Mouse (Mus musculus) MEL (cell line): ENCODE measurements around the gene Yap1. TPM values are rescaled to one million over a fixed set of nuclear protein-coding genes. Genes with fewer than 3 reads are reported as not detected.

Experiments used
- DNase-seq: peaks from one replicate; pipeline ENCODE4 v3.0.0; 2011; ENCODE audit warnings: low read depth, low spot score
- H3K27ac ChIP-seq: 2 replicates; pipeline ENCODE4 v1.5.1; 2012; ENCODE audit warnings: low read depth, mild to moderate bottlenecking, control low read depth, low read length, moderate library complexity; ENCODE audit not compliant: control insufficient read depth
- H3K27me3 ChIP-seq, 2 experiments: fragments of 150-350 bp in 1 of 2; sonication (generic) in 1 of 2; 2 replicates each; pipeline ENCODE4 v1.6.1; 2012; ENCODE audit warnings: low read length in 2 of 2, mild to moderate bottlenecking in 2 of 2, improper control_type of control experiment in 1 of 2, moderate library complexity in 1 of 2; ENCODE audit not compliant: insufficient read depth in 2 of 2, control insufficient read depth in 1 of 2
- H3K36me3 ChIP-seq, 2 experiments: 2 replicates each; pipeline ENCODE4 v1.6.1; 2012 to 2014; ENCODE audit warnings: low read length in 2 of 2, improper control_type of control experiment in 1 of 2, inconsistent platforms in 1 of 2, mild to moderate bottlenecking in 1 of 2; ENCODE audit not compliant: insufficient read depth in 2 of 2, control insufficient read depth in 1 of 2
- H3K4me1 ChIP-seq, 2 experiments: fragments of 150-350 bp in 1 of 2; sonication (generic) in 1 of 2; 2 replicates each; pipeline ENCODE4 v1.6.1; 2012; ENCODE audit warnings: low read length in 2 of 2, improper control_type of control experiment in 1 of 2, mild to moderate bottlenecking in 1 of 2; ENCODE audit not compliant: insufficient read depth in 2 of 2, control insufficient read depth in 1 of 2
- H3K4me3 ChIP-seq, 2 experiments: fragments of 150-350 bp in 1 of 2; sonication (generic) in 1 of 2; 2 replicates each; pipeline ENCODE4 v1.5.1; 2012; ENCODE audit warnings: low read depth in 2 of 2, low read length in 2 of 2, mild to moderate bottlenecking in 2 of 2, moderate library complexity in 2 of 2, control low read depth in 1 of 2, improper control_type of control experiment in 1 of 2; ENCODE audit not compliant: control insufficient read depth in 1 of 2, insufficient read depth in 1 of 2
- H3K79me2 ChIP-seq: 2 replicates; pipeline ENCODE4 v1.6.1; 2012; ENCODE audit warnings: mild to moderate bottlenecking, low read length, moderate library complexity; ENCODE audit not compliant: control insufficient read depth, poor library complexity, insufficient read depth
- H3K9ac ChIP-seq: 2 replicates; pipeline ENCODE4 v1.6.1; 2012; ENCODE audit warnings: low read depth, mild to moderate bottlenecking, control low read depth, low read length, moderate library complexity; ENCODE audit not compliant: control insufficient read depth, poor library complexity, severe bottlenecking
- H3K9me3 ChIP-seq: fragments of 150-350 bp; sonication (generic); replicated peaks from 2 replicates; pipeline ENCODE4 v1.6.1; 2012; ENCODE audit warnings: mild to moderate bottlenecking, low read length, improper control_type of control experiment, moderate library complexity; ENCODE audit not compliant: insufficient read depth
- CHD1 ChIP-seq: IDR thresholded peaks from 2 replicates; pipeline ENCODE4 v1.6.1; 2012; ENCODE audit warnings: low read depth, mild to moderate bottlenecking, inconsistent platforms, low read length, improper control_type of control experiment
- CHD2 ChIP-seq: IDR thresholded peaks from 2 replicates; pipeline ENCODE4 v1.6.1; 2011; ENCODE audit warnings: low read length, improper control_type of control experiment
- E2F4 ChIP-seq: IDR thresholded peaks from 2 replicates; pipeline ENCODE4 v1.6.1; 2011; ENCODE audit warnings: low read depth, low read length, improper control_type of control experiment, borderline replicate concordance
- EP300 ChIP-seq, 2 experiments: IDR thresholded peaks; 2 replicates each; pipeline ENCODE4 v1.6.1; 2011; ENCODE audit warnings: improper control_type of control experiment in 2 of 2, low read length in 2 of 2, low read depth in 1 of 2, mild to moderate bottlenecking in 1 of 2
- GABPA ChIP-seq: IDR thresholded peaks from 2 replicates; pipeline ENCODE4 v1.6.1; 2012; ENCODE audit warnings: low read depth, mild to moderate bottlenecking, inconsistent platforms, low read length, improper control_type of control experiment, moderate library complexity
- HCFC1 ChIP-seq: IDR thresholded peaks from 2 replicates; pipeline ENCODE4 v1.6.1; 2012; ENCODE audit warnings: low read depth, mild to moderate bottlenecking, inconsistent platforms, low read length, improper control_type of control experiment, moderate library complexity
- KAT2A ChIP-seq: conservative IDR thresholded peaks from 2 replicates; pipeline ENCODE4 v1.6.1; 2012; ENCODE audit warnings: low read depth, low read length, improper control_type of control experiment, inconsistent platforms
- MAX ChIP-seq: IDR thresholded peaks from 2 replicates; pipeline ENCODE4 v1.6.1; 2011; ENCODE audit warnings: low read length, improper control_type of control experiment
- NELFE ChIP-seq: IDR thresholded peaks from 2 replicates; pipeline ENCODE4 v1.6.1; 2011; ENCODE audit warnings: low read depth, low read length, improper control_type of control experiment
- NRF1 ChIP-seq: IDR thresholded peaks from 2 replicates; pipeline ENCODE4 v1.6.1; 2014; ENCODE audit warnings: low read depth, mild to moderate bottlenecking, inconsistent platforms, low read length, improper control_type of control experiment, moderate library complexity; ENCODE audit not compliant: poor library complexity, insufficient read depth, severe bottlenecking
- POLR2A ChIP-seq, 2 experiments: IDR thresholded peaks; 2 replicates each; pipeline ENCODE4 v1.6.1; 2011 to 2012; ENCODE audit warnings: low read length in 2 of 2, mild to moderate bottlenecking in 2 of 2, control low read depth in 1 of 2, improper control_type of control experiment in 1 of 2, low read depth in 1 of 2, moderate library complexity in 1 of 2; ENCODE audit not compliant: control insufficient read depth in 1 of 2, insufficient read depth in 1 of 2, poor library complexity in 1 of 2
- POLR2AphosphoS2 ChIP-seq: IDR thresholded peaks from 2 replicates; pipeline ENCODE4 v1.6.1; 2011; ENCODE audit warnings: low read length, improper control_type of control experiment
- SIN3A ChIP-seq: IDR thresholded peaks from 2 replicates; pipeline ENCODE4 v1.6.1; 2012; ENCODE audit warnings: low read length, improper control_type of control experiment, inconsistent platforms
- SMC3 ChIP-seq: IDR thresholded peaks from 2 replicates; pipeline ENCODE4 v1.6.1; 2011; ENCODE audit warnings: low read depth, low read length, improper control_type of control experiment
- TAL1 ChIP-seq: IDR thresholded peaks from 2 replicates; pipeline ENCODE4 v1.6.1; 2012; ENCODE audit warnings: mild to moderate bottlenecking, inconsistent platforms, low read length, moderate library complexity, mixed read lengths
- TBP ChIP-seq: IDR thresholded peaks from 2 replicates; pipeline ENCODE4 v1.8.0; 2011; ENCODE audit warnings: low read depth, low read length, improper control_type of control experiment
- UBTF ChIP-seq: IDR thresholded peaks from 2 replicates; pipeline ENCODE4 v1.6.1; 2012; ENCODE audit warnings: low read depth, mild to moderate bottlenecking, inconsistent platforms, low read length, improper control_type of control experiment, moderate library complexity, borderline replicate concordance; ENCODE audit not compliant: insufficient read depth
- USF1 ChIP-seq: IDR thresholded peaks from 2 replicates; pipeline ENCODE4 v1.6.1; 2014; ENCODE audit warnings: low read depth, mild to moderate bottlenecking, inconsistent platforms, low read length, improper control_type of control experiment, moderate library complexity
- USF2 ChIP-seq, 2 experiments: IDR thresholded peaks; 2 replicates each; pipeline ENCODE4 v1.6.1; 2011 to 2012; ENCODE audit warnings: improper control_type of control experiment in 2 of 2, low read length in 2 of 2, borderline replicate concordance in 1 of 2, inconsistent platforms in 1 of 2, low read depth in 1 of 2, mild to moderate bottlenecking in 1 of 2; ENCODE audit not compliant: insufficient read depth in 1 of 2
- ZC3H11A ChIP-seq: IDR thresholded peaks from 2 replicates; pipeline ENCODE4 v1.6.1; 2012; ENCODE audit warnings: low read depth, mild to moderate bottlenecking, inconsistent platforms, low read length, improper control_type of control experiment
- ZNF384 ChIP-seq: IDR thresholded peaks from 2 replicates; pipeline ENCODE4 v1.6.1; 2012; ENCODE audit warnings: low read depth, mild to moderate bottlenecking, inconsistent platforms, low read length, improper control_type of control experiment
- polyA plus RNA-seq, 2 experiments: library from polyadenylated mRNA; stranded (reverse) in 1 of 2; unstranded in 1 of 2; fragments of >175 nt in 1 of 2; fragments of >200 nt in 1 of 2; gene quantifications; 2 replicates each; pipeline versions ENCODE4 v1.2.1 to v1.2.4; 2012; ENCODE audit warnings: low replicate concordance in 2 of 2, low read depth in 1 of 2; ENCODE audit not compliant: insufficient read length in 2 of 2, insufficient read depth in 1 of 2, missing spikeins in 1 of 2
- total RNA-seq: library from RNA; depleted of rRNA; stranded (reverse); fragments of 300-350 nt; gene quantifications from 2 replicates; pipeline ENCODE4 v1.2.3, GENCODE M21; 2012

The Yap1 gene
- total and polyA plus RNA-seq, 3 experiments, result not detected

DNA sequence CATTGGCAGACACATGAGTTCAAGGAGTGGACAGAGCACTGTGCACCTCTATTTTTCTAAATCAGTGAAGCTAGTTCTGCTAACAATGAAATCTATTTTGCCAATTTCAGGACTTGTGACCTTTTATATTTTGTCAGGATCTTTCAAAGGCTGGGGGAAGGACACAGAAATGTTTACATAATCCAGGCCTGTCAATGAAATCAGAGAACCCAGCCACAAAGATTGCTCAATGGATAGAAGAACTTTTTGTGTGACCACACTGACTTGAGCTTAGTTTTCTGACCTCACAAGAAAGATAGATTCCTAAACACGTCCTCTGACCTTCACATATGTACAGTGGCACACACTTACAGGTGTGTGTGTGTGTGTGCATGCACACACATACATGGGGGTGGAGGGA is 113.2 kb downstream of the Yap1 start:
- H3K9ac ChIP-seq, result no peak overlapping the region
- TF ChIP-seq TAL1 (no peak), SIN3A (no peak), E2F4 (no peak), SMC3 (no peak)
- no peaks in the 10 kb centered on the region for H3K4me1 ChIP-seq
- H3K27me3 ChIP-seq, result no peaks in the 10 kb centered on the region; a peak in 3 of 4 replicates
- no peaks in the 10 kb centered on the region for H3K79me2 ChIP-seq
- no peaks in the 10 kb centered on the region for H3K36me3 ChIP-seq
- H3K9me3 ChIP-seq, result no peaks in the 10 kb centered on the region
- DNase-seq, result no peak
- no peak overlapping the region for H3K4me3 ChIP-seq
- H3K27ac ChIP-seq, result no peak overlapping the region

DNA sequence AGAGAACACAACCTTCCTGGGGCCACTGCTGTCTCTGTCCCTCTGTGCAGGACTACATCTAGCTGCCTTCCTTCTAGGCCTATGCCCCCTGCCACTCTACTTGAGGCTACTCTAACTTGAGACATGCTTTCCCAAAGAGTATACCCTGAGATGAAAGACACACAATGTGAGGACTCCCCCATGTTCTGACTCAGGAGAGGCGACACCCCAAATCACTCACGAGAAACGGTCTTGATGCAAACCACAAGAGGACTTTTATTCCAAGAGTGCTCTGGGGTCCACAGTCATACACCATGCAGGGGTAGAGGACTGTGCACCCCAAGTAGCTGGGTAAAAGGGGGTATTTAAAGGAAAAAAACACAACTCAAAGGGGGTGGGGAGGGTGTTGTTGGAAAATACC is 120.0 kb downstream of the Yap1 start:
- Histone ChIP-seq H3K27me3 (peaks cover 0 to 4% of the 10 kb centered on the region in 2 experiments; a peak in 2 of 4 replicates), H3K9me3 (no peaks in the 10 kb centered on the region), H3K36me3 (no peaks in the 10 kb centered on the region), H3K4me1 (no peaks in the 10 kb centered on the region), H3K79me2 (no peaks in the 10 kb centered on the region), H3K9ac (no peak overlapping the region), H3K4me3 (no peak overlapping the region), H3K27ac (no peak overlapping the region)
- TF ChIP-seq HCFC1 (no peak), USF1 (no peak), TAL1 (no peak), CHD1 (no peak), POLR2A (IDR thresholded peaks at IDR 0.05; ENCODE audit: control insufficient read depth in 1 of 2, insufficient read depth in 1 of 2, low read depth in 1 of 2, low read length in 2 of 2, poor library complexity in 1 of 2) (no peak), ZC3H11A (no peak), USF2 (IDR thresholded peaks at IDR 0.05; ENCODE audit: borderline replicate concordance in 1 of 2, insufficient read depth in 1 of 2, low read depth in 1 of 2, low read length in 2 of 2) (no peak), E2F4 (no peak), UBTF (no peak), ZNF384 (no peak), CHD2 (no peak), NELFE (no peak), POLR2AphosphoS2 (no peak)
- DNase-seq, result no peak

DNA sequence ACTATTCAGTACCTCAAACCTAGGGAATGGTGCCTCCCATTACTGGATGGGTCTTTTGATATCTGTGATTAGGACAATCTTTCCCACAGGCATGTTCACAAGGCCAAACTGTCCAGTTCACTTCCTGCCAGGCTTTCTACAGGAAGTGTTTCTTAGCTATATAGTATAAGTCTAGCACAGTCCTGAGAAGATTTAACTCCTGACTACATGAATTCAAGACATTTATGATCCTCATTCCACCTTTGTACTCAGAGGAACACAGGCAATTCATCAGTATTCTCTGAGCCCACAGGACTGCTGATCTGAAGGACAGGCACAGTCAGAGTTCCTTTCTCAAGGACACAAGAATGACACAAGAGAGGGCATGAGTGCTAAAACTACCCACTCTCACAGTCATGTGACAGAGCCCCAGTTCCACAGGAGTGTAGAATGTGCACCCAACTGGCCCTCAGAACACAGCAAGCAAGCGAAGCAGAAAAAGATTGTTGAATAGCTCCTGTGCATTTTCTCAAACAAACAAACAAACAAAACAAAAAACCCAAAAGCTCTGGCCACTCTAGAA is 122.0 kb downstream of the Yap1 start:
- H3K27ac ChIP-seq, result no peak overlapping the region
- no peak for DNase-seq
- H3K79me2 ChIP-seq, result no peaks in the 10 kb centered on the region
- no peaks in the 10 kb centered on the region for H3K36me3 ChIP-seq
- H3K4me1 ChIP-seq, result no peaks in the 10 kb centered on the region
- peaks cover 2 to 4% of the 10 kb centered on the region in 2 experiments; a peak in 2 of 4 replicates for H3K27me3 ChIP-seq
- TF ChIP-seq GABPA, result no peak
- no peak for TF ChIP-seq MAX
- TF ChIP-seq EP300 (IDR thresholded peaks at IDR 0.05; ENCODE audit: low read depth in 1 of 2, low read length in 2 of 2), result no peak
- TF ChIP-seq TBP, result no peak
- no peak for TF ChIP-seq KAT2A
- no peak for TF ChIP-seq USF1
- TF ChIP-seq CHD1, result no peak
- no peak for TF ChIP-seq NRF1
- H3K9me3 ChIP-seq, result no peaks in the 10 kb centered on the region
- H3K4me3 ChIP-seq, result no peak overlapping the region
- H3K9ac ChIP-seq, result no peak overlapping the region
